24 mouse cellular contexts compared by ENCODE assay signal in genomic region chr4:140834327-140834934, GRCm38 (mm10). TPM values are rescaled to one million over a fixed set of nuclear protein-coding genes. Genes with fewer than 3 reads are reported as not detected.
"Had no signal": no experiment of that assay in that cellular context is flagged by ENCODE, and none has a peak within 500 bp of the region (broad histone marks: within the 10 kb centered on the region; RNA-seq: fewer than 3 reads in every experiment).

No protein-coding gene starts in this region.

- H3K36me3 ChIP-seq: limb, embryonic 10.5 days; liver, embryonic 12.5 days had no signal

- H3K9me3 ChIP-seq: limb, embryonic 10.5 days; liver, embryonic 12.5 days had no signal

- H3K9ac ChIP-seq: liver, embryonic 12.5 days; lung, embryonic 14.5 days had no signal

- H3K4me3 ChIP-seq: layer of hippocampus, adult 2 months; limb, embryonic 10.5 days; liver, embryonic 12.5 days had no signal

- DNase-seq: kidney, adult 11 months; kidney, adult 9 months; kidney, postnatal 36 days; lung, embryonic 14.5 days; lung, postnatal 10 days; lung, postnatal 4 days; retina, postnatal 1 day; right cerebral cortex, postnatal 4 days; spleen, adult 18-20 months; thymus, adult 2 months; thymus, postnatal 25 days had no signal

- ATAC-seq: liver, embryonic 12.5 days had no signal

- H3K4me2 ChIP-seq: liver, embryonic 12.5 days; lung, embryonic 14.5 days; midbrain, embryonic 11.5 days had no signal

- H3K27ac ChIP-seq: kidney, postnatal 0 days; layer of hippocampus, adult 2 months; limb, embryonic 10.5 days; liver, embryonic 12.5 days had no signal

RNA-seq across cellular contexts. Expression of gene Padi1, which starts 11.1 kb away (rescaled TPM):
- total RNA-seq: layer of hippocampus, adult 2 months; layer of hippocampus, postnatal 10 days; left cerebral cortex, adult 18-20 months; megakaryocyte, adult 5-6 weeks had no signal
- polyA plus RNA-seq: liver, embryonic 12.5 days; liver, embryonic 16.5 days had no signal

RNA-seq across cellular contexts. Expression of gene Padi3, which starts 24.0 kb away (rescaled TPM):
- total RNA-seq: layer of hippocampus, adult 2 months; left cerebral cortex, adult 18-20 months; left cerebral cortex, postnatal 10 days; neutrophil, adult 5-6 weeks had no signal
- polyA plus RNA-seq: midbrain, embryonic 11.5 days; midbrain, embryonic 16.5 days; stomach, embryonic 14.5 days had no signal
